Mouse (Mus musculus) lung, adult 2 months (tissue): ENCODE data around the gene Thbs4.

ENCODE experiments used
- CTCF ChIP-seq: fragments of 200-500 bp; IDR thresholded peaks from 2 replicates; pipeline ENCODE4 v1.5.1; 2011; ENCODE audit warnings: mild to moderate bottlenecking, low read length, control low read depth; ENCODE audit not compliant: insufficient read depth
- POLR2A ChIP-seq: fragments of 200-500 bp; IDR thresholded peaks from 2 replicates; pipeline ENCODE4 v1.6.1; 2011; ENCODE audit warnings: low read depth, mild to moderate bottlenecking, control low read depth, low read length, borderline replicate concordance; ENCODE audit errors: extremely low read depth

DNA sequence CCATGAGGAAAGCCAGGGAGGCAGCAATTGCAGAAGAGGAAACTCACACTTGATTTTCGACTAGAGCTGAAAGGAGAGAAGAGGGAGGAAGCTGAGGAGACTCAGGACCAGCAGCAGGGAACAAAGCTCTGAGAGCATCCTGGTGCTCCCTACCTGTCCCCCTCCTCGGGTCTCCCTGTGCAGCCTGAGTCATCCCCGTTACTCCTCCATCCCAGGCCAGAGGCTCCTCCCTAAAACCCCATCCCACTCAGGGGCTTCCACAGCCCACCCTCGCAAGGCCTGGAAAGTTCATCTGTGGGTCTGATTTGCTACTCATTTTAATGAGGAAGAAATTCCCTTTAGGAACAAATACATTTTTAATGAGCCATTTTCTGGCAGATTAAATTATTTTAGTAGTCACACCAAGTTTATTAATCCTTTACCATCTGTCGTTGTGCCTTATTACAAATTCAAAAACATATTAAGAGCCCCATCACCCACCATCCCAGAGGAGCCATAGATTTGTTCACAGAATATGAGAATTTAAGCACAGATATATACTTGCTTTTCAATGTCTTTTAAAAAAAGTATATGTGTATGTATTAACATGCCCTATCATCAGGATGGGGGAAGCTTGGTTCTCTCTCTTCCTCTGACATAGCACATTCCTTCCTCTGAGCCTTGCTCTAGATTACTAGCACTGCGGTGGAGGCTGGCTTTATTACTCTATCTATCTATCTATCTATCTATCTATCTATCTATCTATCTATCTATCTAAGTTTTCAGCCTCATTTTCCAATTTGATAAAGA lies 29.0 kb downstream of the Thbs4 start:
- no peak for TF ChIP-seq POLR2A
- no peak for TF ChIP-seq CTCF
